Mouse (Mus musculus) lung, adult 18-20 months (tissue): Measurements from ENCODE around the gene Hoxa6.

Source experiments
- DNase-seq, 2 experiments: peaks; one replicate each; pipeline ENCODE4 v3.0.0; 2022; ENCODE audit warnings: mixed read lengths in 2 of 2

The Hoxa6 gene

DNA sequence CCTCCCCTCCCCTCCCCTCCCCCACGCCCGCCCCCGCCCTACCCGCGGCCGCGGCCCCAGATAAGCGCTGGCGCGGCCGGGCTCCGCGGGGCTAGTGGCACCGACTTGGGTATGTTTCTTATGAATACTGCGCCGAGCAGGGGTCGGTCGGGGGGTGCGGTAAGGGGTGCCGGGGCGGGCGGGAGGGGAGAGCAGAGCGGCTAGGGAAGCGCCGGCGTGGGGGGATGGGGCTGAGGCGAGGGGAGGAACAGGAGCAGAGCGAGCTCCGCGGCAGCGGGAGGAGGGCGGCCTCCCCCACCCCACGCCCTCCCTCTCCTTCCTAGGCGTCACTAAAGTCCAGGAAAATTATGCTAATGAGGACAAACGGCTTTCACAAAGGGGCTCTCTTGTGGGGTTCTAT lies 32.7 kb downstream of the Hoxa6 start:
- DNase-seq = no peak

DNA sequence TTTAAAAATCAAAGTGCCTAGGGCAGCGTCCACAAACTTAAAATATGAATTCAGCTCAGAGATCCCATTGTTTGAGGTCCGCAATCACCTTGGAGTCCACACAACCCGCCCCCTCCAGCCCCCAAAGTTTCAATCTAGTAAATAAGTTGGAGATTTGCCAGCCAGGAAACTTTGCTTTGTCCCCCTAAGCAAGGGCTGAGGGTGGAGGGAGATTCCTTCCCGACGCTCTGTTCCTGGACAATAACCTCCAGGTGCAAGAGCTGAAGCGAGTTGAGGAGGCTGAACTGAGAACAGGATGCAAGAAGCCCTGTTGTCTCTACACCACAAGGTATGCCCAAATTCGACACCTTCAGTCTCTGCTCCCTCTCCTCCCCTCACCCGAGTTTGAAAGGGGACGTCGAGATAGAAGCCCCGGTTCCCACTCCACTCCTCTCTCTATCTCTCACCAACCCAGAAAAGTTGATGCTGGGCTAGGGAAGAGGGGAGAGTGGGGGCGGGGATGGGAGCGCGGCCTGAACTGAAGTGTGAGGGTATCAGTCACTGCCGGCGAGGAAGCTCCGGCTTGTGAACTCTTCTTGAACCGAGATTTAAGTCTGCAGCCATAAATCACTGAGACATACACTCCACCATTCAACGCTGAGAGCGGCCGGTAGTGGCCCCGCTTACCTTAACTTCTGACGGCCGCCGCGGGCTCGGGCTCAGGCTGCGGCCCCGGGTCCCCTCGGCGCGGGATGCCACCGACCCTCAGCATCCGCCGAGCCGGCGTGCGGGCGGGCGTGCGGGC lies 33.4 kb downstream of the Hoxa6 start:
- DNase-seq = no peak

DNA sequence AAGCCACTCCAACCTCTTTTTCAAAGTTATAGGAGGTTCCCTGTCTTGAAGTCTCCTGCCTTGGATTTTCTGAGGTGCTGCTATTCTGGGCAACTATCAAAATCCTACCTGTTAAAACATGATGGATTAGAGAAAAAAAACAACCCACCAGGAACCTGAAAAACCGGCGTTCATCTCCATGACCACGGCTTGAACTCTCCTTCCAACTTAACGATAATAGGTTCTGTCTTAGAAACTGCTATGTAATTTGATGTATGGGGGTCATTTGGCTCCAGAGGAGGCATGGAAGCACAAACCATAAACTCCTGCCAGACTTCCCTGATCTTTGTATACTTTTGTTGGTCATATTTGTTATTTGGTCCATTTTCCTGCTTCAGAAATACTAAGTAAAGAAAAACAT lies 34.9 kb downstream of the Hoxa6 start:
- DNase-seq = no peak

DNA sequence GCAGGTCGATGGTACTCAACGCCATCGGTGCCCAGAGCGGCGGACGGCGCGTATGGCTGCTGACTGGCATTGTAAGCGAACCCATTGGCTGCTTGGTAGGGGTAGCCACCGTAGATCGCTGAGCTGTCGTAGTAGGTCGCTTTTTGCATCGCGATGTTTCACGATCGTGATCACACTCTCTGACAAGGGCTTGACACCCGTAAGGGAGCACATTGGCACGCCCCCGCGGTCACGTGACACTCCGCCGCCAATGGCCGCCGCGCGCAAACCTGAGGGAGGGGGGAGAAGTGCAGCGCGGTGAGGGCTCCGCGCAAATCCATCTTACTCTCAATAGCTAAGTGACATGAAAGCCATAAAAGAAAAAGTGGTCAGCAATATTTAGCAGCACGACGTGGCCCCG lies 36.0 kb downstream of the Hoxa6 start:
- DNase-seq = peak; percentile 90 to 93

DNA sequence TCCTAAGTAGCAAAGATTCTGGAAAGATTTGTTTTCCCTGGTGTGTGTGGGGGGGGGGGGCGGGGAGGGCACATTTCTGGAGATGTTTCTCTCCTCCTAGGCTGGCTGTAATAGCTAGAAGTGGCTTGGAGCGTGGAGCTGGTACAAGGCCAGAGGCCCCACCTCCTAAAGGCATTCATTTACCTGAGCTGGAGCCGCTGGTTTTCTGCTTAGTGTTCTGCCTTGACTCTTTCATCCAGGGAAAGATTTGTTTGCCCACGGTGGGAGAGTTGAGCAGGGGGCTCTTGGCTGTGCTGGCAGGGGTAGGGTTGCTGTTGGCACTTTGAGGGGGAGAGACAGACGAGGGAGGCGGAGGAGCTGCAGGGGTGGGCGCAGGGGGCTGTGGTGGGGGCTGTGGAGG lies 36.6 kb downstream of the Hoxa6 start:
- DNase-seq = no peak

DNA sequence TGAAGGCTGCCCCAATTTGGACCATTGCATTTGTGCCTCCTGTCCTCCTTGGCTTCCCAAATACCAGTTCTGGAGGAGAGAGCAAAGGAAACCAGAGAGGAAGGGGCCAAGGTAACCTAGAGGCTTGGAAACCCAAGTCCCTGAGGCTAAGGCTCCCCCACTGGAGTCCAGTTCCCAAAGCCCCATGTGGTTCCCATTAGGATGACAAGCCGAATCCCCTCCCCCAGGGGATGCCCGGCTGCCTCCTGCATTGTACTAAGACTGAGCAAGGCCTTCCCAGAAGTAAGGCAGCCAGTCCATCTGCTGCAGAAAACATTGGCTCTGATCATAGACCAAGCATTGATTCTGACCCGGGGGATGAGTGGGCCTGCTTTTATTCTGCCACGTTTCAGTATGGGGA lies 37.2 kb downstream of the Hoxa6 start:
- DNase-seq = no peak

DNA sequence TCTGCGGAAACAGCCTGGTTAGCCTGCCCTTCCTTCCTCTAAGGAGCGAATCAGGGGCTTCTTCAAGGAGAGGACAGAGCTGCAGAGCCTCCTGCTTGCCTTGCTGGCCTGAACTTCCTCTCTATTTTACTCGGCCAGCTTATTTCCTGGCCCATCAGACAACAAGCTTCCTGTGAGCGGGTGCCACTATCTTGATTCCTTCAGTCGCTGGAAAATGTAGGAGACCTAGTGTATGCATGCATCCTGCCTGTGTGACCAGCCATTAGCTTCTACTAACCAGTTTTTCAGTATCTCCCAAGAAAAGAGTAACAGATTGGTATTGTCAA lies 37.7 kb downstream of the Hoxa6 start:
- no peak for DNase-seq

DNA sequence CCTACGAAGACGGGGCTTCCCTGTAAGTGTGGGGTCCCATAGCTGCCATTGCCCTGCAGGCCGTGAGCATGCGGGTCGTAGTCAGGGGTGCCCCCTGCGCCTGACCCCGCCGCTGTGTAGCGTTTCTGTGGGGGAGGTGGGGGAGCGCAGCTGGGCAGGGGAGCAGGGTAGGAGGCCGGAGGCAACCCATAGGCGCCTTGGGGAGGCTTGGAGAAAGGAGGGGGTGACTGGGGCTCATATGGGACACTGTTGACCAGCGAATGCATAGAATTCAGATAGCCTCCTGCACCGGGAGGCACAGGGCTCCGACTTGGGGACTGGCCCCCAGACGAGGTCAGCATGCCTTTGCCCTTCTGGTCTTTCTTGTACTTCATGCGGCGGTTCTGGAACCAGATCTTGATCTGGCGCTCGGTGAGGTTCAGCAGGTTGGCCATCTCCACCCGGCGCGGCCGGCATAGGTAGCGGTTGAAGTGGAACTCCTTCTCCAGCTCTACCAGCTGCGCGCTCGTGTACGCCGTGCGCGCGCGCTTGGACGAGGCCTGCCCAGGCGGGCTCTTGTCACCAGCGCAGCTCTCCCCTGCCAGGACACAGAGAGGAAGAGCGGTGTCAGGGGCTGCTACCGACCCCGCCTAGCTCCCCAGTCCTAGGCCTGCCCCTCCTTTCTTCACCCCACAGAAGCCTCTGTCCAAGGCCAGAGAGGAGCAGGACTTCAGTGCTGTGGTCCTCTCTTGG lies 38.2 kb downstream of the Hoxa6 start:
- DNase-seq = no peak

DNA sequence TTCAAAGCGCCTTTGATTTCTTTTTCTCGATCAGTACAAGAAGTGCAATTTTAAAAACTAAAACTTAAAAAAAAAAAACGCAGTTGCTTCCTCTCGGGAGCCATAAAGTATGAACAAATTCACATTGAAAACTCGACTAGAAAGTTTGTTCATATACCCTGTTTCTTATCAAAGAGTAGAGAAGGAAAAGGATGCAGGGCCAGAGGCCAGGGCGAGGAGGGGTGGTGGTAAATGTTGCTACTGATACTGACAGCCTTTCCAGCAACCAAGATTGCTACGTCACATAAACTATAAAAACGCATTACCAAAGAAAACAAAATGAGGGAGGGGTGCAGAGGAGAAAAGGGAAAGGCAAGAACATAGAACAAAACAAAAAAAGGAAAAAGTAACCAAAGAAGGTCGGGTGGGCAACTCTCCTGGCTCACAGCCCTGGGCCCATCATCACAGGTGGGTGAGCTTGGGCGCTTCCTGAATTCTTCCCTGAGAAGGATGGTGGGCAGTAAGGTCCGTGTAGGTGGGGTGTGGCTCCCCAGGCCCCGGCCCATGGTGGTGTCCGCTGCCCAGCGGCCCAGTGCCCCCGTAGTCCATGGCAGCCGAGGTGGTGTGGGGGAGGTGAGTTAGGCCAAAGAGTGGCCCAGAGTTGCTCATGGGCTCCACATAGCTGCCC lies 38.9 kb downstream of the Hoxa6 start:
- no peak for DNase-seq

DNA sequence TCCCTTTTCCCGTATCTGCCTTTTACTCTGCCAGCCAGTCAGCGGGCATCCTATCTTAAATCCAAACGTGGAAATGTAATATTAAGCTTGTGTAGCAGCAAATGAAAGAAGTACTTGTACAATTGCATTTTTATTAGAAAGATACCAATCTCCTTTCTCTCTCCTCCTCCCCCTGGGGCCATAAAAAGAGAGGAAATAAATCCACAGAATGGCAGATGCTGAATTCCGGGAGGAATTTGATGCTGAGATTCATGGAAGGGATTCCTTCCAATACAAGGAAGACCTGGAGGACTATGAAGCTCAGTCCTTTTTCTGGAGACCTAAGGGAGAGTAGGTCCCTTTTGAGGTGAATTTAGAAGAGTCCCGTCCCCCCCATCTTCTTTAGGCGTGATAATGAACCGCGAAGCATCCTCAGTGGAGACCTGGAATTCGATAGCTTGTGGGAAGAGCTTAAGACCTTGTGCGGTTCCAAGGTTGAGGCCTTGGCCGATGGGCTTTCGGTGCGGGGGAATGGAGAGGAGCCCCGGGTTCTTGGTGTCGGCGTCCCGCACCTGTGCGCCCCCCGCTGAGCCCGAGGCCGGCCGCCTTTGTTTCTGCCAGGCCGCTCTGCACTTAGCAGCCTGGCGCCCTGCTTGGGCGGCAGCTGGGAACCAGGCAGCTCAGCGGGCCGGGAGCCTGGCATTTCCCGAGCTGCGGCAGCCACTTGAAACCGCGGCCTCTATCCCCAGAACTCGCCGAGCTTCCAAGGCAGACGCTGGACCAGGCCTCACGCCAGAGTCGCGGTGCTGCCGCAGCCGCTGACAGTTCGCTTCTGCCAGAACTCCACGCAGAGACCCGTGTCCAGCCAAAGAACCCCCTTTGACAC lies 40.1 kb downstream of the Hoxa6 start:
- DNase-seq = no peak

DNA sequence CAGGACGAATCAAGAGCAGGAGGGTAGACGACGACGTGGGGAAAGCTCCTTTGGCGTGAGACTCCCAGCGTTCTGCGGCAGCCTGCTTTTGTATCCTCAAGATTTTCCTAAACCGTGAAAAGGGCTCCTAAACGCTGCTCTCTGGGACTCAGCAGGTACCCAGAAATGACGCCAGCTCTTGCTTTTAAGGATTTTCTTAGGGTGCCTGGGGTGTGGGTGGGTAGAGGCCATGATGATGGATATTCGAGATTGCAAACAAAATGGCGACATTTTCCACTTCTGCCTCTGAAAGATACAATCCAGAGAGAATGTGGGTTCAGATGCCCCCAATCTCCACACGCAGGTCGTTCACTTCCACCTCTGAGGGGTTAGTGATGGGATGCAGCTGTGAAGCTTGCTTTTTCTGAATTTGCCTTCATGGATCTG lies 40.8 kb downstream of the Hoxa6 start:
- DNase-seq = no peak

DNA sequence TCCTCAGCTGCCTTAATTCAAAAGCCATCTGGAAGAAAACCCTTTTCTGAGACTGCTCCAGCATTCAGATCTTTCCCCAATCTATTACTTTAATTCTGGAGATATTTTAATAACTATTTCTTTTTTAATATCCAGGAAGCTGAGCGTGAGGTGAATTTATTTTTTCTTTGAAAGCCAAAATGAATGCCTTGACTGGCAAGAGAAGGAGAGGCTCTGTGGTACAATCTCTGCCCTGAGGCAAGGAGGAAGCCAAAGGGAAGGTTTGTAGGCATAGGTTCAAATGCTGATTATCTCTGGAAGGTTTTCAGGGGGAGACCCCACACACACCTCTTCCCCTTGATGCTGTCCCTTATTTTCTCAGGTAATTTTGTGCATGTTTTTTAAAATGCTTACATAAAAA lies 41.3 kb downstream of the Hoxa6 start:
- no peak for DNase-seq

DNA sequence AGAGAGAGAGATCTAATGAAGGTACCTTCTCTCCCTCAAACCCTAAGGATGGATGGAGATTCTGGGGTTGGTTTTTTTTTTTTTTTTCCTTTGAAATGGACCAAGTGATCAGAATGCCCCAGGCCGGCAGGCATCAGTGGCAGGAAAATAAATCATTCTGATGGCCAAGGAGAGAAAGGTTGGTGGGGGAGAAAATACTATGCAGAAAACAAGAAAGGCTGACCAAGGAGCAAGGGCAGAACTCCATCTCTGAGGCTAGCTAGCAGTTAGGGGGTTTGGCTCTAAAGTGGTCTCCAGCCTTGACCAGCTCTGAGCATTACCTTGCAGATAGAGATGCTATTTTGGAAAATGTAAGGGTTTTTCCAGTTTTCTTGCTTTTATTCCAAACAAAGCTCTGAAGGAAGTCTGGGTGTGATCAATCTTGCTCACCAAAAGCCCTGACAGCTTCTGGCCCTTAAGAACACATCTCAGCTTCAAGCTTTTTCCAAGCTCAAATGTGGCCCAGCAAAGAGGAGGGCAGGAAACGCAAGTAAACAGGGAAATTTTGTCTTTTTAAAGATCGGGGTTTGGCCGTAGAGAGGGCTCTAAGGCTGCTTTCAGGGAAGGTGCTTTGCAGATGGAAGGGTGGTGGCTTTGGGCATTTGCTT lies 42.0 kb downstream of the Hoxa6 start:
- DNase-seq = no peak

DNA sequence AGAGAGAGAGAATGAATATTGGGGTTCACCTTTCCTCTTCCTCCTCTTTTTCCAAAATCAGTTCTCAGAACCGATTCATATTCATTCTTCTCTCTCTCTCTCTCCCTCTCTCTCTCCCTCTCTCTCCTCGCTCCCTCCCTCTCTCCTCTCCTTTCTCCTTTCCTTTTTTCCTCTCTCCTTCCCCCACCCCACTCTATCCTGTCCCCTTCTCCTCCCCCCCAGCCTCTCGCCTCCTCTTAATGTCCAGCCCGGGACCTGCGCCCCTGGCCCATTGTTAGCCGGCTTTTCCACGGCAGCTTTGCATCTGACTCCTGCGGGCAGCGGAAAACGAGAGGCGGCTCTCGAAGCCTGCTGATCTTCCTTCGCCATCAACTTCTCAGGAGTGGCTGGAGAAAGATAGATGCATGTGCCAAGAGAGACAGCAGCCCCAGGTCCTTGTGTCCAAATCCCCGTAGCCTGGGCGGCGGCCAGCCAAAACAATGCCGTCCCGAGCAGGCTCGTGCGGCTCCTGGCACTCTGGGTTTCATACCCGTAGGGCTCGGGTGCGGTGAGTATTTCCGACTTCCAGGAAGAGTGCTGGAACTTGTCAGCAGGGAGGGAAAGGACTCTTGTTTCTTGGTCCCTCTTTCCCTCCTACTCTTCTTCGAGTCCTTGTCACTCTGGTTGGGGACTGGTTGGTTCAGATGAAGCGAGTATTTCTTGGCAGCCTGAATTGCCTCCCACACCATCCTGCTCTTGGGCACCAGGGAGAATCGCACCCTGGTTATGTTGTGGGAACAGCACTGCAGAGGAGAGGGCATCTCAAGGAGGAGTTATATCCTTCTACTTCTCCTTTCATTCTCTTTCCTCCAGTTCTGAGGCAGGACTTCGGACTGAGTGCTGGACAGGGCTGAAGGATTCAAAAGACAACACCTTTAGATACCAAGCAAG lies 42.8 kb downstream of the Hoxa6 start:
- no peak for DNase-seq

DNA sequence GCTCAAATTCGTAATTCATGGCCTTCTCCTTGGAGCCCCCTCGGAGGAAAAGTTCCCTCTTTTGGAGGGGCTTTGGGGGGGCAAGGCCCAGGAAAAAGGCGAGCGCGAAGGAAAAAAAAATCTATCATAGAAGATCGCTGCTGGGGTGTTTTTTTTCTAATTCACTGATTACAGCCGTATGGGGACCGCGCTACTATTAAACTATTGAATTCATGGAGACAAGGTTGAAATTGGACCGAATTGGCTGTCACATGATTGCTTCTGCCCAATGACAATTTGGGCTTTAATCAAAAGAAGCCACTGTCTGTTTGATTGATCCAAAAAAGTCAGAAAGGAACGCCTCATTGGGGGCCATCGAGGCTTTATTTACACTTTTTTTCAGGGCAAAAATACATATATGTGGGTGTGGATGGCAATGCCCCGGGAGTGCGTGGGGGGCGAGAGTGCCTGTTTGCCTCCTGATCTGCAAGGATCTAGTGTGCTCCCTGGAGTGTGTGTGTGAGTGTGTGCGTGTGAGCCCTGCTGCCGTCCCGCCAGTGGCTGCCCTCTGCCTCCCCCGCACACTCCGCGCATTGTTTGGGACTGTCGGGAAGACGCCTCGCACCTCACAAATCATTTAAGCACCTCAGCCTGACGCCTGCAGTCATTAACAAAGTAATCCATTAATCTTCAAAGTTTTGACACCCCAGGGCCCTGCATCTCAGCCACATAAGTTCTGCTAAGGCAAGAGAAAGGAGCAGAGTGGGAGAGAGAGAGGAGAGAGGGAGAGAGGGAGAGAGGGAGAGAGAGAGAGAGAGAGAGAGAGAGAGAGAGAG lies 43.7 kb downstream of the Hoxa6 start, which contains the start of gene Hoxa2:
Gene Hoxa2 (minus strand): TSS at position 206 of the 815 bp plus-strand sequence.
- no peak for DNase-seq

DNA sequence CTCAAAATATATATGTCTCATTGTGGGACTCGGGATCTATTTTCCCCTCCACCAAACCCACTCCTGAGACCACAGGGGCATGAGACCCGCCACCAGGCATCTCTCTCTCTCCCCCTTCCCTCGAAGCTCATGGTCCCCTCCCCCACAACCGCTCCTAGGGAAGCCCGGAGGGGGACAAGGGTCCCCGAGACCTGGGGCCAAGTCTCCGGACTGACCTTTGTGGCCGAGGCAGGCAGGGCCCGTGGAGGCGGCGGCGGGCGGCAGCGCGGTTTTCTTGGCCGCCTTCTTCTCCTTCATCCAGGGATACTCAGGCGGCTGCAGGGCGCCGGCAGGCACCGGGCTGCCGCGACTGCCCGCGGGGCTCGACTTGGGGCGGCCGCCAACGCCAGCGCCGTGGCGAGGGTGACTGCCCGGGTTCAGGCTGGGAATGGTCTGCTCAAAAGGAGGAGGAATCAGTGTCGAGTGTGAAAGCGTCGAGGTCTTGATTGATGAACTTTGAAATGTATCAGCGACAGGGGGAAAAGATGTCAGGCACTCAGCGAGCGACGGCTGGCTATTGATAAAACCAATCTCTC lies 44.4 kb downstream of the Hoxa6 start:
- DNase-seq = peak in 1 of 2 experiments; percentile 14

DNA sequence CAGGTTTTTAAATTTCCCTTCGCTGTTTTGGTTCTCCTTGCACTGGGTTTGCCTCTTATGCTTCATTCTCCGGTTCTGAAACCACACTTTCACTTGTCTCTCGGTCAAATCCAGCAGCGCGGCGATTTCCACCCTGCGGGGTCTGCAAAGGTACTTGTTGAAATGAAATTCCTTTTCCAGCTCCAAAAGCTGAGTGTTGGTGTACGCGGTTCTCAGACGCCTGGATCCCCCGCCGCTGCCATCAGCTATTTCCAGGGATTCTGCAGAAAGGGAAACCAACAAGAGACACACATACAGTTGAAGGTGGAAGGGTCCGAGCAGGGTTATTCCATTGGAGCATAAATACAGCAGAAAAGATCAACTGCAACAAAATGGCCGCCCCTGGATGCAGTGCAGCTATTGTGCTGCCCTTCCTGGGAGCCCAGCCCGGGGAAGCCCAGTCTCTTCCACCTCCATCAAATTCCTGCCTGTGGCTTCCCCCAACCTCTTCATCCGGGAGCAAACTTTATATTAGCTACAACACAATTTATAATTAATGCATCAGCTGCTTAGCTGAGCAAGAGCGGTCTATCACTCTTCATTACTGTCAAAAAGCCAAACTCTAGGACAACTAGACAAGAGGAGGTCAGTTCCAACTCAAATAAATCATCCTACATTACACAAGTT lies 45.0 kb downstream of the Hoxa6 start:
- DNase-seq = peak in 1 of 2 experiments; percentile 14

DNA sequence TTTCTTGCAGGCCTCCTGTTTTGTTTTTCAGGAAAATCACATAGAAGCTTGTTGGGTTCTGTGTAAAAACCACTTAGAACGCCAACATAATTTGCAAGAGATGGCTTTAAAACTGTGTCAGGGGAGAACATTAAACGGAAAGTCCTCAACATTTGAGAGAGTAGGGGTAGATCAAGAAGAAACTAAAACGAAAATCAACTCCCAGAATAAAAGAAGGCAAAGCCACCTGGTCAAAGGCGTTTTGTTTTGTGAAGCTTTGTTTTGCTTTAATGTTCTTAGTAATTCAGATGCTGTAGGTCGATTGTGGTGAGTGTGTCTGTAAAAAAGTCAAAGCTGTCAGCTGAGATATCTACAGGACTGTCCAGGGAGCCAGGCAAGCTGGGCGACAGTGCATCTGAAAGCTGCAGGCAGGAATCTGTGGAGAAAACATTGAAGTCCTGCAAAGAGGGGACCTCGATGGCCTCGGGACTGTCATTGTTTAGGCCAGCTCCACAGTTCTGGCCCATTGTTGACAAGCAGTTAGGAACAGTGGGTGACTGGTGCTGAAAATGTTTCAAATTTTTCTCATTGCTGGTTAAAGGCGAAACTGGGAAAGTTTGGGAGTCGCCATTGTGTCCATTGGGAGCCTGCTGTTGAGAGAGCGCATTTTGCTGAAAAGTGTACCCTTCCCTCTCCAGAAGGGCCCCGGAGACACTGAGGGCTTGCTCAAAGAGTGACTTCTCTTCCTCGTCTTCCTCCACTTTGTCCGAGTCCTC lies 45.7 kb downstream of the Hoxa6 start:
- no peak for DNase-seq

DNA sequence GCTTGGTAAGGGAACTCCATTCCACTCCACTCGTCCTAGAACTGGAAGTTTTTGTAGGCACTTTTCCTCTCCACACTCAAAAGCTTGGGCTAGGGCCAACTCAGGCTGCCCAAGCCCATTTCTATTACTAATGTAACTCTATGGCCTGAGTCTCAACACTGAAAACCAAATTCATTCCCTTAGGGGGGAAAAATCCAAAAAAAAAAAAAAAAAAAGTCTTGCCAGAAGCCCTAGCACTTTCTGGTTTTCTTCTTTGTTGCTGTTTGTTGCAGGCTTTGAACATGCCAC lies 46.5 kb downstream of the Hoxa6 start:
- DNase-seq = no peak
